Mouse (Mus musculus) forebrain, embryonic 11.5 days (tissue): ENCODE data around the gene Cachd1. TPM values are rescaled to one million over a fixed set of nuclear protein-coding genes. Genes with fewer than 3 reads are reported as not detected.

Source experiments
- ATAC-seq: fragments of 200-750 bp; cut with Nextera tagmentation; replicated peaks from 2 replicates; pipeline ENCODE4 v1.8.0; 2017; ENCODE audit warnings: moderate TSS enrichment; ENCODE audit not compliant: low FRiP score
- DNase-seq: peaks from one replicate; pipeline ENCODE4 v3.0.0-alpha.2; 2017; ENCODE audit warnings: low spot score
- H3K27ac ChIP-seq: fragments of 300-500 bp; sonication (generic); 2 replicates; pipeline ENCODE4 v1.5.1; 2014; ENCODE audit warnings: low read depth, low read length
- H3K27me3 ChIP-seq: fragments of 300-500 bp; sonication (generic); 2 replicates; pipeline ENCODE4 v1.6.1; 2014; ENCODE audit warnings: mild to moderate bottlenecking, low read length, mixed read lengths; ENCODE audit not compliant: control insufficient read depth, insufficient read depth
- H3K36me3 ChIP-seq: fragments of 300-500 bp; sonication (generic); 2 replicates; pipeline ENCODE4 v1.6.1; 2014; ENCODE audit warnings: mild to moderate bottlenecking, low read length, moderate library complexity, mixed read lengths; ENCODE audit not compliant: control insufficient read depth, insufficient read depth
- H3K4me1 ChIP-seq: fragments of 300-500 bp; sonication (generic); replicated peaks from 2 replicates; pipeline ENCODE4 v1.6.1; 2014; ENCODE audit warnings: low read length, mixed read lengths; ENCODE audit not compliant: control insufficient read depth, insufficient read depth
- H3K4me2 ChIP-seq: fragments of 300-500 bp; sonication (generic); 2 replicates; pipeline ENCODE4 v1.6.1; 2014; ENCODE audit warnings: low read depth, mild to moderate bottlenecking, low read length, moderate library complexity, mixed read lengths; ENCODE audit not compliant: severe bottlenecking
- H3K4me3 ChIP-seq: fragments of 300-500 bp; sonication (generic); 2 replicates; pipeline ENCODE4 v1.5.1; 2014; ENCODE audit warnings: low read depth, low read length
- H3K9ac ChIP-seq: fragments of 300-500 bp; sonication (generic); 2 replicates; pipeline ENCODE4 v1.6.1; 2014; ENCODE audit warnings: low read length
- H3K9me3 ChIP-seq: fragments of 300-500 bp; sonication (generic); 2 replicates; pipeline ENCODE4 v1.6.1; 2016; ENCODE audit warnings: low read length, mixed read lengths; ENCODE audit not compliant: control insufficient read depth
- WGBS: fragments of 180-500 bp; shearing (Covaris S2); extraction: QIAGEN DNeasy Blood & Tissue Kit; methylation state at CpG from one replicate; pipeline ENCODE4 v1.1.7; 2014; 5-methylcytosine and 5-hydroxymethylcytosine counted together
- polyA plus RNA-seq: library from polyadenylated mRNA; unstranded; fragments of >200 nt; fragmentation: Nextera tagmentation; extraction: Ambion mirVana; gene quantifications from 2 replicates; pipeline ENCODE4 v1.2.1, GENCODE M21; 2014

Gene Cachd1
- polyA plus RNA-seq, 1 experiment from 2014 or later, result 45.3 TPM

GRCm38 (mm10) chr4:100890106-100890970 is 113.9 kb downstream of the Cachd1 start:
- DNase-seq, result no peak
- no peaks in the 10 kb centered on the region for H3K36me3 ChIP-seq
- no peak overlapping the region for H3K9ac ChIP-seq
- H3K4me3 ChIP-seq, result no peak overlapping the region
- H3K4me1 ChIP-seq, result peaks cover 11% of the 10 kb centered on the region; the same call in 1 of the 2 replicates
- H3K27ac ChIP-seq, result no peak overlapping the region
- no peaks in the 10 kb centered on the region for H3K27me3 ChIP-seq
- H3K9me3 ChIP-seq, result no peaks in the 10 kb centered on the region
- no peak overlapping the region for H3K4me2 ChIP-seq
- 32% methylated on average over 7 of the region's 7 CpGs for WGBS
- ATAC-seq, result peak; percentile 58

GRCm38 (mm10) chr4:100893739-100894138 is 117.3 kb downstream of the Cachd1 start:
- Histone ChIP-seq H3K9me3 (no peaks in the 10 kb centered on the region), H3K4me1 (peaks cover 5% of the 10 kb centered on the region; the same call in 1 of the 2 replicates), H3K27me3 (no peaks in the 10 kb centered on the region), H3K4me2 (no peak overlapping the region), H3K4me3 (no peak overlapping the region), H3K27ac (no peak overlapping the region), H3K9ac (no peak overlapping the region), H3K36me3 (no peaks in the 10 kb centered on the region)
- DNase-seq (no peak), ATAC-seq (no peak)

DNA sequence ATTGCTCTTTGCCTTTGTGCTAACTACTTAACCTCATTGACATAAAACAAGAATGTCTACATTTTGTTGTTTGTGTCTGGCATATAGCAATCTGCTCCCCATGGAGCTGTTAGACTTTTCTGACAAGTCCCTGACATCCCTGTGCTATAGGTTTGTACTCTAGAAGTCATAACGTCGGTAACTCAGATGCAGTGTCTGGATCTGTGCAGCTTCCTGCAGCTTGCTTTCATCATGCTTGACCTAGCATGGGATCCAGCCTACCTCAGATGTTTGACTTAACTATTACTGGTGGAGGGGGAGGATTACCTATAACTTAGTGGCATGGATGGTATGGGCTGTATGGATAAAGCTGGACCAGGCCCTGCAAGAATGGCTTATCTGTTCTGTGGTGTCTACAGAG is 117.7 kb downstream of the Cachd1 start:
- no peak overlapping the region for H3K4me2 ChIP-seq
- H3K4me3 ChIP-seq, result no peak overlapping the region
- H3K36me3 ChIP-seq, result no peaks in the 10 kb centered on the region
- 0 out of 2 replicates have a peak, but pooled peaks cover 5% of the 10 kb centered on the region for H3K4me1 ChIP-seq
- no peak overlapping the region for H3K9ac ChIP-seq
- H3K27me3 ChIP-seq, result no peaks in the 10 kb centered on the region
- WGBS, result 77% methylated on average over 2 of the region's 2 CpGs
- H3K27ac ChIP-seq, result no peak overlapping the region
- ATAC-seq (no peak), DNase-seq (no peak)
- H3K9me3 ChIP-seq, result no peaks in the 10 kb centered on the region

- H3K36me3 ChIP-seq, result no peaks in the 10 kb centered on the region
- no peak overlapping the region for H3K27ac ChIP-seq
- H3K4me3 ChIP-seq, result no peak overlapping the region
- WGBS, result 80% methylated on average over 8 of the region's 8 CpGs
- H3K9me3 ChIP-seq, result no peaks in the 10 kb centered on the region
- no peaks in the 10 kb centered on the region for H3K27me3 ChIP-seq
- no peak for DNase-seq
- no peak overlapping the region for H3K9ac ChIP-seq
- no peak for ATAC-seq
- H3K4me1 ChIP-seq, result no peaks in the 10 kb centered on the region
- H3K4me2 ChIP-seq, result no peak overlapping the region
Observed at GRCm38 (mm10) chr4:100896260-100897010, 120.0 kb downstream of the Cachd1 start.

DNA sequence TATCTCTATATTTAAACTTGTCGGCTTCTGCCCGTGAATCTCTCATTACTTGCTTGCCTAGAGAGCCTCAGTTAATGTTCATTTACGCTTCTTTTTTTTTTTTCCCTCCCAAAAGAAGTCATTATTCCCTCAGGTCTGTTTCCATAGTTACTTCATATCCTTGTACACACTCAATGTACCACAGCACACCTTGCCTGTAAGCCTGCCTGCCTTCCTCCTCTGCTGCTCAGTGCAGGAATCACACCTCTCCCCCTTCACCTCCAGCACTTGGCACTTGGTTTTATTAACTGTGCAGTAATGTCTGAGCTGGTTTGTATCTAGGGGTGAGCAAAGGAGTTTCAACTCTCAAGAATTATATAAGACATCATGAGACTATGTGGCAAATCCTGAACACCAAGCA is 121.5 kb downstream of the Cachd1 start:
- WGBS, result 93% methylated on average over 3 of the region's 3 CpGs
- no peak for ATAC-seq
- Histone ChIP-seq H3K4me1 (no peaks in the 10 kb centered on the region), H3K27ac (no peak overlapping the region), H3K27me3 (no peaks in the 10 kb centered on the region), H3K36me3 (no peaks in the 10 kb centered on the region), H3K9me3 (no peaks in the 10 kb centered on the region), H3K4me3 (no peak overlapping the region), H3K9ac (no peak overlapping the region), H3K4me2 (no peak overlapping the region)
- no peak for DNase-seq

GRCm38 (mm10) chr4:100909694-100910340 is 133.3 kb downstream of the Cachd1 start:
- Histone ChIP-seq H3K36me3 (no peaks in the 10 kb centered on the region), H3K27ac (no peak overlapping the region), H3K27me3 (no peaks in the 10 kb centered on the region), H3K9ac (no peak overlapping the region), H3K9me3 (no peaks in the 10 kb centered on the region), H3K4me2 (no peak overlapping the region), H3K4me1 (peaks cover 14% of the 10 kb centered on the region), H3K4me3 (no peak overlapping the region)
- 56% methylated on average over 9 of the region's 9 CpGs for WGBS
- no peak for DNase-seq
- no peak; the same call in 1 of the 2 replicates for ATAC-seq

- Histone ChIP-seq H3K4me2 (no peak overlapping the region), H3K36me3 (no peaks in the 10 kb centered on the region), H3K4me3 (no peak overlapping the region), H3K9me3 (no peaks in the 10 kb centered on the region), H3K27ac (no peak overlapping the region), H3K9ac (no peak overlapping the region), H3K27me3 (no peaks in the 10 kb centered on the region), H3K4me1 (peaks cover 14% of the 10 kb centered on the region)
- no peak for ATAC-seq
- no peak for DNase-seq
- WGBS, result 17% methylated on average over 11 of the region's 11 CpGs
Observed at GRCm38 (mm10) chr4:100910605-100911330, 134.3 kb downstream of the Cachd1 start.

DNA sequence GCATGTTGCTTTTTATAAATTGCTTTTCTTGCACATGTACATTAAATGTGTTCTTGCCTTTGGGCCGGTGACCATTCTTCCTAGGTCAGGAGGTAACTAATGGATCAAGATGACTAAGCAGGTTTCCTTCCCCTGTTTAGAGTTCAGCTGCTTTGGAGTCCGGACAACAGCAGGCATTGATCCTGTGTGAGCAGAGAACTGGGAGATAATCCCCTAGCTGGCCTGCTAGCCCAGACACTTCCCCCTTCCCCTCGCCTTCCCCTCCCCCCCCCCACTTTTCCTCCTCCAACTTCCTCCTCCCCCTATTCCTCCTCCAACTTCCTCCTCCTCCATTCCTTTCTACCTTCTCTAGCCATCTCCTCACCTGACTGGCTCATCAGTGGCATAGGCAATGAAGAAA is 135.2 kb downstream of the Cachd1 start:
- H3K27me3 ChIP-seq, result no peaks in the 10 kb centered on the region
- DNase-seq (no peak), ATAC-seq (0 out of 2 replicates have a peak, but pooled peaks have one; percentile 37)
- peaks cover 14% of the 10 kb centered on the region for H3K4me1 ChIP-seq
- H3K27ac ChIP-seq, result no peak overlapping the region; the same call in 1 of the 2 replicates
- no peak overlapping the region for H3K4me2 ChIP-seq
- no peak overlapping the region for H3K9ac ChIP-seq
- H3K4me3 ChIP-seq, result no peak overlapping the region
- WGBS, result 15% methylated on average over 2 of the region's 3 CpGs
- H3K36me3 ChIP-seq, result no peaks in the 10 kb centered on the region
- H3K9me3 ChIP-seq, result no peaks in the 10 kb centered on the region
